Mouse (Mus musculus): ENCODE results near the gene Foxp1. TPM values are rescaled to one million over a fixed set of nuclear protein-coding genes. Genes with fewer than 3 reads are reported as not detected.

Foxp1 gene
- polyA plus RNA-seq, 1 experiment from 2014 or later, result 77.5 TPM

DNA sequence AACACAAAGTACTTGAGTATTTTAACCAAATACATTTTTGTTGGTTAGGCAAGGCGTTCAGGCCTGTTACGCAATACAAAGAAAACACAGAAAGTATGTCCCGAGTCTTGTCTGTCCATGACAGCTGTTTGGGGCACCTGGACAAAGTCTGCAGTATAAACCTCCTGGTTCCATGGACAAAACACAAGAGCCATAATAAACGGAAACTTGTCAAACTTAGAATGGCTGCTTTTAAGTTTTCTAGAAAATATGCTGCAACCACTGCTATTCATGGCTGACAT is 378.8 kb downstream of the Foxp1 start:
- no peaks in the 10 kb centered on the region for H3K9me3 ChIP-seq (replicated peaks)
- H3K27me3 ChIP-seq, result no peaks in the 10 kb centered on the region
- no peak overlapping the region for H3K4me3 ChIP-seq (replicated peaks)
- ATAC-seq (ENCODE audit: insufficient number of reproducible peaks, low FRiP score, low TSS enrichment, low read depth), result no peak
- WGBS, result 60% methylated on average over 4 of the region's 4 CpGs
- no peak overlapping the region for H3K4me2 ChIP-seq (replicated peaks)
- no peaks in the 10 kb centered on the region for H3K36me3 ChIP-seq
- H3K4me1 ChIP-seq, result peaks cover 11% of the 10 kb centered on the region; the same call in 1 of the 2 replicates
- H3K27ac ChIP-seq (replicated peaks), result no peak overlapping the region
- H3K9ac ChIP-seq, result no peak overlapping the region

DNA sequence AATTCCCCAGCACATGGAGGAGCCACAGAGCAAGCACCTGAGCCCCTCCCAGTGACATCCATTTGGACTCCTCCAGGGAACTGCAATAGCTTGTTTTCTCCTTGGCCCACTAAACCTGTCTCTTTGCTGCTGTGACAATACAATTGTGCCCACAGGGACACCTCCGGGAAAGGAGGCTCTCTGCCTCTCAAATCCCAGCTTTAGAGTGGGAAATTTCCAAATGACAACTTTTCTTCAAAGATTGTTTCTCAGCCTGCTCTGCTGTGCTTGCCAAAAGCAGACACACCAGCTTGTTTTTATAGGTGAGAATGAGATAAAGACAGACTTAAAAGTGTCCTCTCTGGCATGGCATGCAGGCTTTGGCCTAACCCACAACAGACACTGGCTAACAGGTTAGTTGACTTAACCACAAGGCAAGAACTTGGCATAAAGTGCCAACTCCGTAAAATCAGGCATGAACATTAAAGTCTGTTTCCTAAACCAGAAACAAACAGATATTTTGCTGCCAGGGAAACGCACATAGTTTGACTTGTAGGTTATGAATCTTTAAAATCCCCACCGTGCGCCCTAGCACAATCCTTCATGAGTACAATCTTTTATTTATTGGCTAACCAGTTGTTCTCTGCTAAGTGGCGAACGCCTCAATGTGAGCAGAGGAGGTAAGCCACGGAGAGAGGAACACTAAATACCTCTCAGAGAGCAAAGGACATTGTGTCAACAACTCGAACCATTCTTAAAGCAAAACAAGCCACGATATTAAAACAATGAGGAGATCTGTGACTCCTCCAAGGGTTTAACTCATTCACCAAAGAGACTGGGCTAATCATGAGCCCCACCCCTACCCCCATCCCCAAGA is 379.4 kb downstream of the Foxp1 start:
- H3K27ac ChIP-seq (replicated peaks), result no peak overlapping the region
- peaks cover 11% of the 10 kb centered on the region; the same call in 1 of the 2 replicates for H3K4me1 ChIP-seq
- H3K27me3 ChIP-seq, result no peaks in the 10 kb centered on the region
- ATAC-seq (ENCODE audit: insufficient number of reproducible peaks, low FRiP score, low TSS enrichment, low read depth), result no peak
- H3K36me3 ChIP-seq, result no peaks in the 10 kb centered on the region
- 51% methylated on average over 10 of the region's 10 CpGs for WGBS
- H3K9me3 ChIP-seq (replicated peaks), result no peaks in the 10 kb centered on the region
- H3K4me2 ChIP-seq (replicated peaks), result no peak overlapping the region
- no peak overlapping the region for H3K9ac ChIP-seq
- no peak overlapping the region for H3K4me3 ChIP-seq (replicated peaks)

DNA sequence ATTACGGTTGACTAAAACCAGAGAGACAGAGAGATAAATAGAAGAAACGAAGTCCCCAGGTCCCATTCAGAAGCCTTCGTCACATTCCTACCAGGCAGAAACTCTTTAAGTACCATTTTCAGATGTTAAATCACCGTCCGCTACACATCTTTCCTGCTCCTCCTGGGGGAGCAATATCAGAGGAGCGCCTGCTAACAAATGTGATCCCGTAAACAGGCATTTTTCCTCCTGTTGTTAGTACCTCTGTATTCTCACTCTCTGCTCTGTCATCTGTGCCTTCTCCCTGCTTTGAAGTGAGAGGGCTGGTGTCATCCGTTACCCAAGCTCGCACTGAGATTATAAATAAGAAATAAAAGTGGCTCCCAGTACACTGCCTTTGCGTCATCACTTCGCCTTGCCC is 384.5 kb downstream of the Foxp1 start:
- peaks cover 5% of the 10 kb centered on the region; the same call in 1 of the 2 replicates for H3K4me1 ChIP-seq
- H3K9ac ChIP-seq, result no peak overlapping the region
- H3K9me3 ChIP-seq (replicated peaks), result no peaks in the 10 kb centered on the region
- no peak for ATAC-seq (ENCODE audit: insufficient number of reproducible peaks, low FRiP score, low TSS enrichment, low read depth)
- H3K4me2 ChIP-seq (replicated peaks), result no peak overlapping the region
- no peak overlapping the region for H3K27ac ChIP-seq (replicated peaks)
- no peaks in the 10 kb centered on the region for H3K27me3 ChIP-seq
- H3K4me3 ChIP-seq (replicated peaks), result no peak overlapping the region
- WGBS, result 65% methylated on average over 11 of the region's 11 CpGs
- H3K36me3 ChIP-seq, result no peaks in the 10 kb centered on the region

DNA sequence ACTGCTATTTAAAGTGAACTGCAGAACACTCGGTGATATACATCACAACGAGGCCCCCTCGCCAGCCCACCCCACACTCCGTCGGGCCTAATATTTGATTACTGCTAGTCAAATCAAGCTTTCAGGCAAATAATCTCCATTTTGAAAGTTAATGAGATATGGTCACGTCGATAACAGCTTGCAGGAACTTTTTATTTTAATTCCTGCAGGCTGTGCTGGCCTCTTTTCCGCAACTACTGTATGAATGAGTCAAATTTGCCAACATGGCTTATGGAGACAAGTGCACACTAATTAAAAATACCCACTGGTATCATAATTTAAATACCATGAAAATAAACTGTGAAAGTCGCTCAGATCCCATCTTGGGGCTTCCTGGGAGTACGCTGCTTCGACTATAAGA is 385.4 kb downstream of the Foxp1 start:
- no peaks in the 10 kb centered on the region for H3K4me1 ChIP-seq
- H3K4me2 ChIP-seq (replicated peaks), result no peak overlapping the region
- no peaks in the 10 kb centered on the region for H3K9me3 ChIP-seq (replicated peaks)
- no peaks in the 10 kb centered on the region for H3K36me3 ChIP-seq
- 81% methylated on average over 11 of the region's 11 CpGs for WGBS
- no peaks in the 10 kb centered on the region for H3K27me3 ChIP-seq
- no peak for ATAC-seq (ENCODE audit: insufficient number of reproducible peaks, low FRiP score, low TSS enrichment, low read depth)
- no peak overlapping the region for H3K4me3 ChIP-seq (replicated peaks)
- H3K27ac ChIP-seq (replicated peaks), result no peak overlapping the region
- H3K9ac ChIP-seq, result no peak overlapping the region

DNA sequence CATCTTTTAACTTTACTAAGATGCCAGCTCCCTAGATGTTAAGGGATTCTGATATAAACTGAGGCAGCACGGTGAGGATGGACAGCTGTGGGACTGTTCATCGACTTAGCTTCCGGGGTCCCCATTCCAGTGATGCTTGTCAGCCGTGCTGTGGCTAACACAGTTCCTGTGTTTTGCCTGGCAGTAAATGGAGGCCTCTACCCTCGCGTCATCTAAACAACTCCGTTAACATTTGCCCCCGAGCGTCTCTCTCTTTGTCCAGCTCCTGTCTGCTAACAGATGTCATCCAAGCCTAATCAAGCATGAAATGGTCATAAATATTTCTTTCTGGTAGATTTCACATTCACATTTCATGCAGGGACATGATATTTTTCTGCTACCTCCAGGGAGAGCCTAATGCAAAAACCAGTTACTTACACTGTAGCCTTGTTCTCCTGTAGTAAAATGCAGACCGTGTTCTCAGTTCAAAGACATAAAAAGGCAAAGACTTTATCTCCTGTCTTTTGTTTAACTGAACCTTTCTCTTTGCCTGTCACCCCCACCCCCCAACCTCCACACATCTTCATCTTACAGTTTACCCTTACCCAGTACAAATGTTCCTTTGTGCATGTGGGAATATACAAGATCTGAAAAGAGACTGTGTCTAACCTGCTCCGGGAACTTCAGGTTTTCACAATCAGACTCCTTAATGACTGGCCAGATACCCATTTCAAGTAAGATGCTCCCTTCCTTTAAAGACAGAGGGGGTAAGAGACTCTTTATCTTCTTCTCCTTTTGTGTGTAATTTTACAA is 386.4 kb downstream of the Foxp1 start:
- no peak for ATAC-seq (ENCODE audit: insufficient number of reproducible peaks, low FRiP score, low TSS enrichment, low read depth)
- no peak overlapping the region for H3K4me3 ChIP-seq (replicated peaks)
- no peak overlapping the region for H3K4me2 ChIP-seq (replicated peaks)
- H3K36me3 ChIP-seq, result no peaks in the 10 kb centered on the region
- WGBS, result 25% methylated on average over 11 of the region's 11 CpGs
- H3K4me1 ChIP-seq, result peaks cover 4% of the 10 kb centered on the region; the same call in 1 of the 2 replicates
- H3K9me3 ChIP-seq (replicated peaks), result no peaks in the 10 kb centered on the region
- no peak overlapping the region for H3K27ac ChIP-seq (replicated peaks)
- H3K9ac ChIP-seq, result no peak overlapping the region
- H3K27me3 ChIP-seq, result no peaks in the 10 kb centered on the region

DNA sequence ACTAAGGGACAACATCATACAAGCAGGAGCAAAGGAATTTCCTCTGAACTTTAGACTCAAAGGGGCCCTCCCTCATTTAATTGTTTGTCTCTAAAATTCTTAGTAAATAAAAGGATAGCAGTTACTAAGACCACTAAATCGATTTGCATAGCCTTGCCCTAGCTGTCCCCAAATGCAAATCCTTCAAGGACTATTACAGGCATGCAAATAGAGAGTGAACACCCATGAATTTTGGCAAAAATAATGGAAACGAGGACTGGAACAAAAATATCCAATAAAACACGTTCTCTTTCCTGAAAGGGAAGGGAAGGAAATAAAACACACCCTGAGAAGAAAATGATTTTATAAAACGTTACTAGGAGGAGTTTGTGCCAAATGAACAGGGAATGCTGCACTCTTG is 390.7 kb downstream of the Foxp1 start:
- H3K4me2 ChIP-seq (replicated peaks), result no peak overlapping the region
- no peak overlapping the region for H3K4me3 ChIP-seq (replicated peaks)
- ATAC-seq (ENCODE audit: insufficient number of reproducible peaks, low FRiP score, low TSS enrichment, low read depth), result no peak
- WGBS, result 53% methylated on average over 4 of the region's 4 CpGs
- peaks cover 6% of the 10 kb centered on the region; the same call in 1 of the 2 replicates for H3K4me1 ChIP-seq
- no peaks in the 10 kb centered on the region for H3K36me3 ChIP-seq
- H3K9ac ChIP-seq, result no peak overlapping the region
- H3K27me3 ChIP-seq, result no peaks in the 10 kb centered on the region
- no peaks in the 10 kb centered on the region for H3K9me3 ChIP-seq (replicated peaks)
- H3K27ac ChIP-seq (replicated peaks), result no peak overlapping the region

DNA sequence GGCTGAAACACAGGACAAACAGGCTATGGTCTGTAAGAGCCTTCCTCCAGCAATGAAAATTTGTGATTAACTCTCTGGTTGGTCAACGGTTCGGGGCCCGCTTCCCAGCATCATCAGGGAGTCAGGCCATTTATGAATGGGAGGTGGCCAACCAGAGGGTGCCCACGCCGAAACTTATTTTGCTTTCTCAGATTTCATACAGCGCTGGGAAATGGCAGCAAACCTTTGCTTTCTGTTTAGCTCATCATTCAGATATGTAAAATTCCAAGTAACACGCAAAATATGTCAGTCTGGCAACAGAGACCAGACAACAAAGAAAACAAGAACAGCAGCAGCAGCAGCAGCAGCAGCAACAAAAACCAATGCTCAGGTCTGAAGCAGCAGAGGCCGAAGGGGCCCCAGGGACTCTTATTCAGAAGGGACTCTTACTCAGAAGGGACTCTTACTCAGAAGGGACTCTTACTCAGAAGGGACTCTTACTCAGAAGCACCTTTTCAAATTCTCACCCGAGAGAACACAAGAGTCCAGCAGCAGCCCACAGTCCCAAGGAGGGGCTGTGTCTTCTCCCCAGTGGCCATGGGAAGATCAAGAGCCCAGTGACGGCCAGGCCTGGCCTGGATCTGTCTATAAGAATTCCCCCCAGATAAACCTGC is 391.6 kb downstream of the Foxp1 start:
- Histone ChIP-seq H3K9me3 (replicated peaks) (no peaks in the 10 kb centered on the region), H3K36me3 (no peaks in the 10 kb centered on the region), H3K4me1 (peaks cover 6% of the 10 kb centered on the region; the same call in 1 of the 2 replicates), H3K27ac (replicated peaks) (no peak overlapping the region), H3K27me3 (no peaks in the 10 kb centered on the region), H3K9ac (no peak overlapping the region), H3K4me2 (replicated peaks) (no peak overlapping the region), H3K4me3 (replicated peaks) (no peak overlapping the region)
- 52% methylated on average over 10 of the region's 10 CpGs for WGBS
- no peak for ATAC-seq (ENCODE audit: insufficient number of reproducible peaks, low FRiP score, low TSS enrichment, low read depth)

DNA sequence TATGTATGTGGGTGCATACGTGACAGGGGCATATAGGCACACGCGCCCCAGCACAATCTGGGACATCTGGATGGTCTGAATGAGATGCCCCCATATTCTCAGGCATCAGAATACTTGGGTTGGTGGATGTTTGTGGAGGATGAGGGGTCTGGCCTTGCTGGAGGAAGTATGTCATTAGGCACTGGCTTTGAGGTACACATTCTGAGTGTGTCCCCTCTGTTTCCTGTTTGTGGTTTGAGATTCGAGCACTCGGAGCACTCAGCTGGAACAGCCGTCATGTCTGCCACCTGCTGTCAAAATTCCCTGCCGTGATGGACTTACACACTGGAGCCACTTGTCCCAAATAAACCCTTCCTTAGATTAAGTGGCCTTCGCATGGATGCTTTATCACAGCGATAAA is 395.8 kb downstream of the Foxp1 start:
- peaks cover 6% of the 10 kb centered on the region; the same call in 1 of the 2 replicates for H3K4me1 ChIP-seq
- no peak overlapping the region for H3K4me2 ChIP-seq (replicated peaks)
- H3K9me3 ChIP-seq (replicated peaks), result no peaks in the 10 kb centered on the region
- H3K36me3 ChIP-seq, result no peaks in the 10 kb centered on the region
- no peak for ATAC-seq (ENCODE audit: insufficient number of reproducible peaks, low FRiP score, low TSS enrichment, low read depth)
- H3K4me3 ChIP-seq (replicated peaks), result no peak overlapping the region
- 82% methylated on average over 9 of the region's 9 CpGs for WGBS
- H3K27me3 ChIP-seq, result no peaks in the 10 kb centered on the region
- no peak overlapping the region for H3K27ac ChIP-seq (replicated peaks)
- H3K9ac ChIP-seq, result no peak overlapping the region

DNA sequence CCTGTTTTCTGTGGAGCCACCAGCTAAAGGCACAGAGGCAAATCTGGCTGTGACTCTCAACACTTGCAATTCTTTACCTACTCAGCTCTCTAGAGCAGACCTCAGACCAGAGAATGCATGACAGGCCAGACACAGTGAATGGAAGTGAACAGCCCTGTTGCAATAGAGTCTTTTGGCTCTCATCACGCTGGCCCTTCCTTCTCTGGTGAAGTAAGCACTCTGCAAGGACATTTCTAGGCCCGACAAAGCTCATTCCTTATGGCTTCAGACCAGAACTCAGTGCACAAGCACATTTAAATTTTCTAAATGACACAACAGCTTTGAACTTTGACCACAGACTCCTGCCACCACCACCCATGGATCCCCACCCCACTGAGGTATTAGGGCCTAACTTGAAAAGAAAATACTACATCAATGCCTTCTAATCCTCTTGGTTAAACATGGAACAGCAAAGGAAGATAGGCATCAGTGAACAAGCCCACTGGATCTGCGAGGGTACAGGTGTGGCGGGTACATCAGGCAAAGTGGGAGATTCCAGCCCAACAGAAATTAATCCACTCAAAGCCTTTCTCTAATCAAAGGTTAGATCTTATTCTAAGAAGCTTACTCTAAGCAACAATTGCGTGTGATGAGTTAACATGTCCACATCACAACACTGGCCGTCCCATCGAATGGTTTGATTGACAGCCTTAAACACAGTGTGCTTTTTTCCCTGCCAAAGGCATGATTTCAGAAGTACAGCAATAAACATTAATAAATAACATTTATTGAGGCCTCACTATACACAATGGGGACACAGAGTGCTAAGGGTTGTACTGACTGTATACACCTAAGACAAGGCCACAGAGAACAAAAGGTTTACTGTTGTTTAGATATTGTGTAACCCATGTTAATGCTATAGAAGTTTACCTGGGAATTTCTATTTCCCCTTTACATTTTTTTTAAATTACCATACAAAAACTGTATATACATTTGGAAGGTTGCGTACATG is 401.4 kb downstream of the Foxp1 start:
- Histone ChIP-seq H3K4me2 (replicated peaks) (no peak overlapping the region), H3K36me3 (no peaks in the 10 kb centered on the region), H3K9me3 (replicated peaks) (no peaks in the 10 kb centered on the region), H3K4me3 (replicated peaks) (no peak overlapping the region), H3K9ac (no peak overlapping the region), H3K4me1 (no peaks in the 10 kb centered on the region), H3K27me3 (no peaks in the 10 kb centered on the region), H3K27ac (replicated peaks) (no peak overlapping the region)
- ATAC-seq (ENCODE audit: insufficient number of reproducible peaks, low FRiP score, low TSS enrichment, low read depth), result no peak
- 76% methylated on average over 8 of the region's 8 CpGs for WGBS

DNA sequence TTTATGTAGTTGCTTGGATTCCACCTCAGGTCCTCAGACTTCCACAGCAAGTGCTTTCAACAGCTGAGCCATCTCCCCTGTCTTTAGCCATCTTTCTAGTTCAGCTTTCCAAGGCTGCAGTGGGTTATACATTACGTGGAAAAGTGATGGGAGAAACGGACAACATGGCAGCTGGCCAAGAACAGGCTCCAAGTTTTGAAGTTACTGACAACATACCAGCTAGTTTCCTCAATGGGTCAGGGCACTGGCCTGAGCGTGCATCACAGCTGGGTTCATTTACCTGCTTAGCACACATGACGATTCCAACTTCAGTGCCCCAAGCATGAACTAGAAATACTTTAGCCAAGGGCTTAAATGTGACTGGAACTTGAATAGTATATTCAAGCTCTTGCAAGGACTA is 404.0 kb downstream of the Foxp1 start:
- Histone ChIP-seq H3K27ac (replicated peaks) (no peak overlapping the region), H3K9me3 (replicated peaks) (no peaks in the 10 kb centered on the region), H3K36me3 (no peaks in the 10 kb centered on the region), H3K9ac (no peak overlapping the region), H3K4me3 (replicated peaks) (no peak overlapping the region), H3K27me3 (no peaks in the 10 kb centered on the region), H3K4me2 (replicated peaks) (no peak overlapping the region), H3K4me1 (no peaks in the 10 kb centered on the region)
- ATAC-seq (ENCODE audit: insufficient number of reproducible peaks, low FRiP score, low TSS enrichment, low read depth), result no peak
- 34% methylated on average over 4 of the region's 4 CpGs for WGBS
